Mouse (Mus musculus): ENCODE results near the gene Zkscan4. TPM values are rescaled to one million over a fixed set of nuclear protein-coding genes. Genes with fewer than 3 reads are reported as not detected.
"Not testable (repeated sequence)": the region's sequence is repeated elsewhere in the genome, so short reads cannot be mapped to it uniquely, and the experiment has no call there.

Zkscan4 gene
- polyA plus RNA-seq (2015; fragmentation: Nextera tagmentation; extraction: Ambion mirVana) = 1.7 and 2.4 TPM in 2 replicates

DNA sequence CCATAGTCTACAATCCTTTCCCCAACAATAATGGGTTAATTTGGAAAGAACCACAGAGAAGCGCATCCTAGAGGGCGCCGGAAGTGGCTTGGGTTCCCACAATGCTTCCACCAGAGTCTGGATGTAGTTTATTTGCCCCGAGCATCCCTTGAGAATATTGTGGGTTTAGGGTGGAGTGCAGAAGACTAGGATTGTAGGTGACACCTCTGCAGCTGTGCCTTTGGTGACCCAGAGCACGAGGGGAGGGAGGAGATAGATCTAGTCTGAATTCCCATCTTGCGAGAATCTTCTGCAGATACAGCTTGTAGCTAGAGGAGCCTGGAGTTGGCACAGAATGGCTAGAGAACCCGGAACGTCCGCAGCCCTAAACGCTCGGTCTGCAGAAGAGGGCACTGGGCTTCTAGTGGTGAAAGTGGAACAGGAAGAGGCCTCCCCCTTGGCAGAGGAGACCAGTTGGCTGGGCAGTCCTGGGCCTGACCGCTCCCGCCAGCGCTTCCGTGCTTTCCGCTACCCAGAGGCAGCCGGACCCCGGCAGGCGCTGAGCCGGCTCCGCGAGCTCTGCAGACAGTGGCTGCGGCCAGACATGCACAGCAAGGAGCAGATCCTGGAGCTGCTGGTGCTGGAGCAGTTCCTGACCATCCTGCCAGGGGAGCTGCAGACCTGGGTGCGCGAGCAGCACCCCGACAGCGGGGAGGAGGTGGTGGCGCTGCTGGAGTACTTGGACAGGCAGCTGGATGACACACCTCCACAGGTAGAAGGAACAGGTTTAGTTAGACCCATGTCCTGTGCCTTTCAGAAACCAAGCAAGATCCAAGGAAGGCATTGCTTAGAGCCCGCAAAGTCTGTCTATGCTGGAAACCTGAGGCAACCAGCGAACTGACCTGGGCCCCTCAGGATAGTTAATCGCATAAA, at the start of gene Zkscan4, which contains the start of gene Gm10065:
Gene Zkscan4, plus strand, starts transcription at position 149 of the 912 bp plus-strand sequence.
Gene Gm10065, minus strand, starts transcription at position 683 of the 912 bp plus-strand sequence.
- H3K27me3 ChIP-seq (ENCODE audit: control insufficient read depth, insufficient read depth, low read length); H3K36me3 ChIP-seq (ENCODE audit: control insufficient read depth, insufficient read depth, low read length); H3K9me3 ChIP-seq (ENCODE audit: control insufficient read depth, low read length); H3K4me1 ChIP-seq (replicated peaks; ENCODE audit: control insufficient read depth, insufficient read depth): not testable (repeated sequence)
- TF ChIP-seq CTCF (IDR thresholded peaks at IDR 0.05; ENCODE audit: low read depth) = peak; percentile 53
- ATAC-seq (ENCODE audit: low FRiP score, low TSS enrichment) = peak; percentile 89
- Histone ChIP-seq H3K27ac (replicated peaks) (peak within 1 kb of the TSS; percentile 80), H3K9ac (ENCODE audit: low read length) (peak within 1 kb of the TSS; percentile 59), H3K4me3 (ENCODE audit: low read depth, low read length) (peak within 1 kb of the TSS; percentile 51), H3K4me2 (replicated peaks; ENCODE audit: low read depth) (peak within 1 kb of the TSS; percentile 58)
- WGBS = 2% methylated on average over 27 of the region's 31 CpGs
- DNase-seq (ENCODE audit: low spot score) = peak; percentile 78

DNA sequence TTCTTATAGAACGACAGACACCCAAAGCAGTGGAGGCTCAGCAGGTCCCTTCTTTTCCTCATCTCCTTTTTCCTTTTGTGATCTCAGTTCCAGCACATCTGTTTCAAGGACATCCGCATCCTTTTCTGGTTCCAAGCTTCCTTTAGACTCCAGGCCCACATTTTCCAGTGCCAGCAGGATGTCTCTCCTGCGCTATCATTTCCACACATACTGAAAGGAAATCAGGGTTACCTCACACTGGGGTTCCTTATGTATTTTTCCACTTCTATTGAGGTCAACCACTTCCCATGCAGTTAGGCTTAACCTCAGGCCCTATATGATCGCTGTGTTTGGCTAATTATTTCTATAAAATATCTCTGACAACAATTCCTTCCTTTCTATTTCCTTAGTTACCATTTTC, 43.2 kb upstream of the Zkscan4 start:
- no peak overlapping the region for H3K4me2 ChIP-seq (replicated peaks; ENCODE audit: low read depth)
- no peaks in the 10 kb centered on the region for H3K4me1 ChIP-seq (replicated peaks; ENCODE audit: control insufficient read depth, insufficient read depth)
- 80% methylated on average over 4 of the region's 4 CpGs for WGBS
- no peaks in the 10 kb centered on the region for H3K27me3 ChIP-seq (ENCODE audit: control insufficient read depth, insufficient read depth, low read length)
- TF ChIP-seq EP300 (optimal IDR thresholded peaks at IDR 0.05) (no peak), CTCF (IDR thresholded peaks at IDR 0.05; ENCODE audit: low read depth) (no peak)
- no peak overlapping the region for H3K27ac ChIP-seq (replicated peaks)
- H3K4me3 ChIP-seq (ENCODE audit: low read depth, low read length) = no peak overlapping the region
- no peak overlapping the region for H3K9ac ChIP-seq (ENCODE audit: low read length)
- ATAC-seq (ENCODE audit: low FRiP score, low TSS enrichment) (no peak), DNase-seq (ENCODE audit: low spot score) (no peak)
- H3K36me3 ChIP-seq (ENCODE audit: control insufficient read depth, insufficient read depth, low read length) = no peaks in the 10 kb centered on the region
- H3K9me3 ChIP-seq (ENCODE audit: control insufficient read depth, low read length) = no peaks in the 10 kb centered on the region

DNA sequence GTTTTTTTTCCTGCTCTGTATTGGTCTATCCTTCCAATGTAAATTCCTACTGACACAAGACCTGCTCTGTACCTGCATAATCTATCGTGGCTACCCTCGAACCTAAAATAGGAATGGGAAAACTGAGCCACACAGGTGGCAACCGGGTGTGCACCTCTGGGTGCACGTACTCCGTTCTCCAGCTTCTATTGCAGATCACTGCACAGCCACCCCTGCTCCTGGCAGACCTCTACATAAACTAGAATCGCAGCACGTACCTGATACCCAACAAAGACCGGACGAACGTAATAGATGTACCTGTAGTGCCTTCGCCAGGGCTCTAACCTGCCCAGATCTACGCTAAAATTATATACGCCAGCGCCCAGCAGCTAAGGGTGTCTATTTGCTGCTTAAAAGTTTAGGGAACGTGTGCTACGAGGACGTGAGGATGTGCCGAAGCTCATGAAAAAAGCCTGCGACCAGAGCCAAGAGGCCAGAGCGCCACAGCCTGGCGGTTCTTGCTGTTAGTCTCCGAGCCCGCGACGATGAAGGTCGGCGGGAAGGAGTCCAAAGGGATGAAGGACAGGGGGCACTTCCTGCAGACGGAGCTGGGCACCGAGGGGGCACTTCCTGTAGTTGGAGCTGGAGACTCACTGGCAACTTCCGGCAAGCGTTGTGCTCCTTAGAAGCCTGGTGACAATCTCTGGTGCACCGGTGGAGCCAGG, 38.1 kb upstream of the Zkscan4 start, which contains the start of gene Pgbd1:
Gene Pgbd1, minus strand, starts transcription at position 556 of the 704 bp plus-strand sequence.
- H3K9me3 ChIP-seq (ENCODE audit: control insufficient read depth, low read length) = no peaks in the 10 kb centered on the region
- WGBS = under 1% methylated on average over 32 of the region's 32 CpGs
- H3K27me3 ChIP-seq (ENCODE audit: control insufficient read depth, insufficient read depth, low read length) = no peaks in the 10 kb centered on the region
- ATAC-seq (ENCODE audit: low FRiP score, low TSS enrichment) (peak; percentile 88), DNase-seq (ENCODE audit: low spot score) (peak; percentile 79)
- no peaks in the 10 kb centered on the region for H3K4me1 ChIP-seq (replicated peaks; ENCODE audit: control insufficient read depth, insufficient read depth)
- peak within 1 kb of the TSS; percentile 90 for H3K4me2 ChIP-seq (replicated peaks; ENCODE audit: low read depth)
- peak; percentile 68 for TF ChIP-seq CTCF (IDR thresholded peaks at IDR 0.05; ENCODE audit: low read depth)
- no peak for TF ChIP-seq EP300 (optimal IDR thresholded peaks at IDR 0.05)
- H3K36me3 ChIP-seq (ENCODE audit: control insufficient read depth, insufficient read depth, low read length) = peaks cover 6% of the 10 kb centered on the region
- H3K4me3 ChIP-seq (ENCODE audit: low read depth, low read length) = peak within 1 kb of the TSS; percentile 55
- H3K27ac ChIP-seq (replicated peaks) = peak within 1 kb of the TSS; percentile 82
- peak within 1 kb of the TSS; percentile 68 for H3K9ac ChIP-seq (ENCODE audit: low read length)

DNA sequence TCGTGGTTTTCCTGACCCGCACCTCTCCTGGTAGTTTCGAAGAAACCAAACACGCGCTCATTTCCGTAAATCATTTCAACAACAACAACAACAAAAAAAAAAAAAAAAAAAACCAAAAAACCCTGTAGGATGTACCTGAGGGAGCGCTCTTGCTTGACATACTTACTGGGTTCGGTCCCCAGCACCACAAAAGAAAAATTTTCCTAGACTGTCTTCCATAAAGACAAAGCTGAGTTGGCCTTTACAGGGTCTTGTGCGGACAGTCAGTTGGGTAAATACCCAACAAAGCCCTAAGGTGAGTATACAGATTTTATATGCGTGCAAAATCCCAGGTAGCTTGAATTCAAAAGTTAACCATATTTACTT, 37.5 kb upstream of the Zkscan4 start:
- 17% methylated on average over 10 of the region's 10 CpGs for WGBS
- Histone ChIP-seq H3K4me1 (replicated peaks; ENCODE audit: control insufficient read depth, insufficient read depth) (no peaks in the 10 kb centered on the region), H3K9ac (ENCODE audit: low read length) (peak overlapping the region; percentile 68), H3K4me3 (ENCODE audit: low read depth, low read length) (peak overlapping the region; percentile 55), H3K36me3 (ENCODE audit: control insufficient read depth, insufficient read depth, low read length) (peaks cover 6% of the 10 kb centered on the region), H3K27ac (replicated peaks) (peak overlapping the region; percentile 82), H3K9me3 (ENCODE audit: control insufficient read depth, low read length) (no peaks in the 10 kb centered on the region), H3K4me2 (replicated peaks; ENCODE audit: low read depth) (peak overlapping the region; percentile 90), H3K27me3 (ENCODE audit: control insufficient read depth, insufficient read depth, low read length) (no peaks in the 10 kb centered on the region)
- TF ChIP-seq EP300 (optimal IDR thresholded peaks at IDR 0.05) (no peak), CTCF (IDR thresholded peaks at IDR 0.05; ENCODE audit: low read depth) (no peak)
- DNase-seq (ENCODE audit: low spot score) (no peak), ATAC-seq (ENCODE audit: low FRiP score, low TSS enrichment) (no peak)

DNA sequence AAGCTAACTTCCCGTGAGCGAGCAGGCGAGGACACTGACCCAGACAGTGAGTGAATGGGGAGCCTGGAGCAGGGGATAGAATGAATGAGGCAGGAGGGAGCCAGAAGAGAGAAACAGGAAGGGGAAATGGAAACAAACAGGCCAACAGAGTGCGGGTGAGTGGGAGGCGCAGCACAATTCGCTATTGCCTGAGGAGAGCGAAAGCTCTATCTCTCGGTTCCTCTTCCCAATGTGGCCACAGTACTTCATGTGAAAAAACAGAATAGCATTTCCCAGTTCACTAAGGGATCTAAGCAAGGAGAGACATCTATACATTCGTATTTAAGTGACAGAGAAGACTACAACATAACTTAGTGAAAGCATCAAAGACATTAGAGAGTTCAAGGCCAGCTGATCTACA, 31.9 kb upstream of the Zkscan4 start:
- no peak overlapping the region for H3K4me3 ChIP-seq (ENCODE audit: low read depth, low read length)
- H3K27ac ChIP-seq (replicated peaks) = no peak overlapping the region
- no peak for DNase-seq (ENCODE audit: low spot score)
- no peaks in the 10 kb centered on the region for H3K9me3 ChIP-seq (ENCODE audit: control insufficient read depth, low read length)
- H3K9ac ChIP-seq (ENCODE audit: low read length) = no peak overlapping the region
- H3K4me2 ChIP-seq (replicated peaks; ENCODE audit: low read depth) = no peak overlapping the region
- H3K27me3 ChIP-seq (ENCODE audit: control insufficient read depth, insufficient read depth, low read length) = no peaks in the 10 kb centered on the region
- TF ChIP-seq CTCF (IDR thresholded peaks at IDR 0.05; ENCODE audit: low read depth) = no peak
- H3K4me1 ChIP-seq (replicated peaks; ENCODE audit: control insufficient read depth, insufficient read depth) = no peaks in the 10 kb centered on the region
- peaks cover 6% of the 10 kb centered on the region for H3K36me3 ChIP-seq (ENCODE audit: control insufficient read depth, insufficient read depth, low read length)
- 82% methylated on average over 9 of the region's 9 CpGs for WGBS
- ATAC-seq (ENCODE audit: low FRiP score, low TSS enrichment) = no peak

All from stomach, postnatal 0 days (tissue).